Mouse (Mus musculus): ENCODE measurements at regions not wholly inside any gene's neighbourhood (a gene's known extent, or its start where the extent isn't known, plus 50 kb on each side); places are given as distances from the start of the nearest gene placed in this dataset.

- no peak for TF ChIP-seq TCF12 (IDR thresholded peaks at IDR 0.05; ENCODE audit: low read depth, low read length)
- no peak for TF ChIP-seq EP300 (IDR thresholded peaks at IDR 0.05; ENCODE audit: low read depth in 1 of 2, low read length in 2 of 2)
- TF ChIP-seq CTCF (IDR thresholded peaks at IDR 0.05 in 2 of 3, conservative IDR thresholded peaks at IDR 0.05 in 1 of 3; ENCODE audit: control insufficient read depth in 1 of 3, insufficient read depth in 1 of 3, low read depth in 2 of 3, low read length in 3 of 3, poor library complexity in 1 of 3, severe bottlenecking in 1 of 3), result no peak
- no peak for TF ChIP-seq POLR2AphosphoS2 (IDR thresholded peaks at IDR 0.05; ENCODE audit: low read length)
- no peak for TF ChIP-seq GATA1 (IDR thresholded peaks at IDR 0.05; ENCODE audit: low read depth, low read length)
- TF ChIP-seq MAFK (IDR thresholded peaks at IDR 0.05; ENCODE audit: borderline replicate concordance, low read depth, low read length), result no peak
- TF ChIP-seq CHD2 (IDR thresholded peaks at IDR 0.05; ENCODE audit: low read length), result no peak
- TF ChIP-seq BHLHE40 (IDR thresholded peaks at IDR 0.05; ENCODE audit: borderline replicate concordance, low read depth, low read length), result no peak
- no peak for TF ChIP-seq ETS1 (IDR thresholded peaks at IDR 0.05; ENCODE audit: low read depth, low read length)
- no peak for TF ChIP-seq POLR2A (IDR thresholded peaks at IDR 0.05; ENCODE audit: control insufficient read depth in 1 of 2, insufficient read depth in 1 of 2, low read depth in 1 of 2, low read length in 2 of 2, poor library complexity in 1 of 2)
- no peak for TF ChIP-seq RAD21 (IDR thresholded peaks at IDR 0.05; ENCODE audit: low read depth, low read length)
Measured at GRCm38 (mm10) chr13:71747003-71747965, 216.2 kb downstream of the Irx1 start.
